Mouse (Mus musculus) limb, embryonic 13.5 days (tissue): ENCODE results near the gene Cpvl. TPM values are rescaled to one million over a fixed set of nuclear protein-coding genes. Genes with fewer than 3 reads are reported as not detected.

Source experiments
- ATAC-seq: fragments of 200-750 bp; cut with Nextera tagmentation; 2 replicates; pipeline ENCODE4 v1.8.0; 2017; ENCODE audit warnings: low read depth, moderate number of reproducible peaks, moderate TSS enrichment; ENCODE audit not compliant: low FRiP score
- H3K27ac ChIP-seq: fragments of 300-500 bp; sonication (generic); 2 replicates; pipeline ENCODE4 v1.5.1; 2015; ENCODE audit warnings: inconsistent platforms, mild to moderate bottlenecking, moderate library complexity
- H3K27me3 ChIP-seq: fragments of 300-500 bp; sonication (generic); 2 replicates; pipeline ENCODE4 v1.6.1; 2015; ENCODE audit warnings: mild to moderate bottlenecking, inconsistent platforms
- H3K36me3 ChIP-seq: fragments of 300-500 bp; sonication (generic); 2 replicates; pipeline ENCODE4 v1.6.1; 2015; ENCODE audit warnings: inconsistent platforms, mild to moderate bottlenecking, moderate library complexity
- H3K4me1 ChIP-seq: fragments of 300-500 bp; sonication (generic); 2 replicates; pipeline ENCODE4 v1.6.1; 2015; ENCODE audit warnings: inconsistent platforms
- H3K4me2 ChIP-seq: fragments of 300-500 bp; sonication (generic); replicated peaks from 2 replicates; pipeline ENCODE4 v1.6.1; 2015; ENCODE audit warnings: inconsistent platforms, mild to moderate bottlenecking, moderate library complexity
- H3K4me3 ChIP-seq: fragments of 300-500 bp; sonication (generic); 2 replicates; pipeline ENCODE4 v1.5.1; 2015; ENCODE audit warnings: moderate library complexity, mild to moderate bottlenecking, inconsistent platforms
- H3K9ac ChIP-seq: fragments of 300-500 bp; sonication (generic); 2 replicates; pipeline ENCODE4 v1.6.1; 2015; ENCODE audit warnings: mild to moderate bottlenecking, inconsistent platforms
- H3K9me3 ChIP-seq: fragments of 300-500 bp; sonication (generic); 2 replicates; pipeline ENCODE4 v1.6.1; 2016; ENCODE audit warnings: inconsistent platforms
- WGBS: fragments of 180-500 bp; shearing (Covaris S2); methylation state at CpG from one replicate; pipeline ENCODE4 v1.1.7; 2015; 5-methylcytosine and 5-hydroxymethylcytosine counted together
- polyA plus RNA-seq: library from polyadenylated mRNA; unstranded; fragments of >200 nt; fragmentation: Nextera tagmentation; extraction: Ambion mirVana; gene quantifications from 2 replicates; pipeline ENCODE4 v1.2.1, GENCODE M21; 2015

The Cpvl gene
- polyA plus RNA-seq, 1 experiment from 2014 or later, result 0.88 TPM

GRCm38 (mm10) chr6:53992386-53992785, 13.9 kb upstream of the Cpvl start:
- 69% methylated on average over 3 of the region's 3 CpGs for WGBS
- no peaks in the 10 kb centered on the region for H3K27me3 ChIP-seq
- no peak overlapping the region for H3K4me2 ChIP-seq
- no peak overlapping the region for H3K27ac ChIP-seq
- no peak overlapping the region for H3K9ac ChIP-seq
- no peak overlapping the region for H3K4me3 ChIP-seq
- peaks cover 11% of the 10 kb centered on the region for H3K9me3 ChIP-seq
- H3K36me3 ChIP-seq, result no peaks in the 10 kb centered on the region
- no peak for ATAC-seq
- peaks cover 5% of the 10 kb centered on the region; the same call in 1 of the 2 replicates for H3K4me1 ChIP-seq

GRCm38 (mm10) chr6:53987235-53987634, 8.8 kb upstream of the Cpvl start:
- H3K36me3 ChIP-seq, result no peaks in the 10 kb centered on the region
- 69% methylated on average over 3 of the region's 3 CpGs for WGBS
- no peak overlapping the region for H3K4me2 ChIP-seq
- H3K4me3 ChIP-seq, result no peak overlapping the region
- no peak overlapping the region for H3K9ac ChIP-seq
- no peak overlapping the region for H3K27ac ChIP-seq
- ATAC-seq, result no peak
- peaks cover 7% of the 10 kb centered on the region for H3K4me1 ChIP-seq
- 0 out of 2 replicates have a peak, but pooled peaks cover 5% of the 10 kb centered on the region for H3K27me3 ChIP-seq
- H3K9me3 ChIP-seq, result no peaks in the 10 kb centered on the region

- Histone ChIP-seq H3K9ac (no peak overlapping the region), H3K4me1 (peaks cover 12% of the 10 kb centered on the region), H3K4me2 (no peak overlapping the region), H3K27ac (no peak overlapping the region), H3K36me3 (no peaks in the 10 kb centered on the region), H3K27me3 (0 out of 2 replicates have a peak, but pooled peaks cover 5% of the 10 kb centered on the region), H3K9me3 (no peaks in the 10 kb centered on the region), H3K4me3 (no peak overlapping the region)
- 77% methylated on average over 14 of the region's 14 CpGs for WGBS
- no peak for ATAC-seq
These were observed 8.0 kb upstream of the Cpvl start for GRCm38 (mm10) chr6:53986273-53986985.

- ATAC-seq, result no peak
These were observed 5.3 kb upstream of the Cpvl start for GRCm38 (mm10) chr6:53983820-53984219.

GRCm38 (mm10) chr6:53982612-53983011, 4.1 kb upstream of the Cpvl start:
- no peak overlapping the region for H3K27ac ChIP-seq
- H3K36me3 ChIP-seq, result no peaks in the 10 kb centered on the region

More at GRCm38 (mm10) chr6:53983820-53984219, 5.3 kb upstream of the Cpvl start:
- Histone ChIP-seq H3K4me3 (no peak overlapping the region), H3K27ac (no peak overlapping the region), H3K4me2 (no peak overlapping the region), H3K9ac (no peak overlapping the region), H3K27me3 (0 out of 2 replicates have a peak, but pooled peaks cover 5% of the 10 kb centered on the region), H3K4me1 (peaks cover 12% of the 10 kb centered on the region), H3K36me3 (no peaks in the 10 kb centered on the region), H3K9me3 (no peaks in the 10 kb centered on the region)
- 71% methylated on average over 6 of the region's 6 CpGs for WGBS

GRCm38 (mm10) chr6:53982047-53982600, 3.7 kb upstream of the Cpvl start:
- Histone ChIP-seq H3K36me3 (no peaks in the 10 kb centered on the region), H3K27ac (no peak overlapping the region), H3K9ac (no peak overlapping the region), H3K4me3 (no peak overlapping the region), H3K27me3 (0 out of 2 replicates have a peak, but pooled peaks cover 5% of the 10 kb centered on the region), H3K9me3 (no peaks in the 10 kb centered on the region), H3K4me1 (peaks cover 12% of the 10 kb centered on the region), H3K4me2 (no peak overlapping the region)
- ATAC-seq, result no peak
- 46% methylated on average over 9 of the region's 9 CpGs for WGBS

More at GRCm38 (mm10) chr6:53982612-53983011, 4.1 kb upstream of the Cpvl start:
- Histone ChIP-seq H3K4me2 (no peak overlapping the region), H3K9ac (no peak overlapping the region), H3K4me1 (peaks cover 12% of the 10 kb centered on the region), H3K9me3 (no peaks in the 10 kb centered on the region), H3K27me3 (0 out of 2 replicates have a peak, but pooled peaks cover 5% of the 10 kb centered on the region), H3K4me3 (no peak overlapping the region)
- no peak for ATAC-seq
- WGBS, result 26% methylated on average over 4 of the region's 4 CpGs

- no peaks in the 10 kb centered on the region for H3K36me3 ChIP-seq
- no peak overlapping the region for H3K4me2 ChIP-seq
- H3K27ac ChIP-seq, result no peak overlapping the region
- WGBS, result 85% methylated on average over 15 of the region's 15 CpGs
- H3K9me3 ChIP-seq, result no peaks in the 10 kb centered on the region
- H3K27me3 ChIP-seq, result 0 out of 2 replicates have a peak, but pooled peaks cover 3% of the 10 kb centered on the region
- H3K4me1 ChIP-seq, result peaks cover 12% of the 10 kb centered on the region
- ATAC-seq, result no peak
- H3K4me3 ChIP-seq, result no peak overlapping the region
- no peak overlapping the region for H3K9ac ChIP-seq
These were observed 2.5 kb upstream of the Cpvl start for GRCm38 (mm10) chr6:53980817-53981480.

GRCm38 (mm10) chr6:53974040-53974439, 4.4 kb downstream of the Cpvl start:
- WGBS, result 66% methylated on average over 1 of the region's 1 CpGs
- no peak for ATAC-seq
- Histone ChIP-seq H3K4me2 (no peak overlapping the region), H3K9me3 (0 out of 2 replicates have a peak, but pooled peaks cover 3% of the 10 kb centered on the region), H3K27me3 (no peaks in the 10 kb centered on the region), H3K4me1 (peaks cover 4% of the 10 kb centered on the region), H3K4me3 (no peak overlapping the region), H3K27ac (no peak overlapping the region), H3K36me3 (no peaks in the 10 kb centered on the region), H3K9ac (no peak overlapping the region)

- 0 out of 2 replicates have a peak, but pooled peaks cover 3% of the 10 kb centered on the region for H3K9me3 ChIP-seq
- 60% methylated on average over 5 of the region's 5 CpGs for WGBS
- ATAC-seq, result no peak
- H3K4me3 ChIP-seq, result no peak overlapping the region
- no peak overlapping the region for H3K9ac ChIP-seq
- H3K4me2 ChIP-seq, result no peak overlapping the region
- no peaks in the 10 kb centered on the region for H3K27me3 ChIP-seq
- H3K27ac ChIP-seq, result no peak overlapping the region
- peaks cover 4% of the 10 kb centered on the region for H3K4me1 ChIP-seq
- H3K36me3 ChIP-seq, result no peaks in the 10 kb centered on the region
These were observed 5.0 kb downstream of the Cpvl start for GRCm38 (mm10) chr6:53973468-53973867.

GRCm38 (mm10) chr6:53972238-53972743, 6.2 kb downstream of the Cpvl start:
- Histone ChIP-seq H3K9me3 (0 out of 2 replicates have a peak, but pooled peaks cover 3% of the 10 kb centered on the region), H3K27me3 (no peaks in the 10 kb centered on the region), H3K4me2 (no peak overlapping the region), H3K27ac (no peak overlapping the region), H3K9ac (no peak overlapping the region), H3K36me3 (no peaks in the 10 kb centered on the region), H3K4me1 (peaks cover 4% of the 10 kb centered on the region), H3K4me3 (no peak overlapping the region)
- WGBS, result 78% methylated on average over 12 of the region's 12 CpGs
- ATAC-seq, result no peak

GRCm38 (mm10) chr6:53971729-53972128, 6.7 kb downstream of the Cpvl start:
- WGBS, result 62% methylated on average over 3 of the region's 3 CpGs
- no peak for ATAC-seq
- H3K9me3 ChIP-seq, result 0 out of 2 replicates have a peak, but pooled peaks cover 3% of the 10 kb centered on the region
- H3K27me3 ChIP-seq, result no peaks in the 10 kb centered on the region
- no peaks in the 10 kb centered on the region for H3K36me3 ChIP-seq
- peaks cover 4% of the 10 kb centered on the region for H3K4me1 ChIP-seq
- H3K4me2 ChIP-seq, result no peak overlapping the region
- H3K27ac ChIP-seq, result no peak overlapping the region
- no peak overlapping the region for H3K9ac ChIP-seq
- no peak overlapping the region for H3K4me3 ChIP-seq

GRCm38 (mm10) chr6:53969081-53969480, 9.4 kb downstream of the Cpvl start:
- 87% methylated on average over 10 of the region's 10 CpGs for WGBS
- no peak overlapping the region for H3K27ac ChIP-seq
- H3K4me2 ChIP-seq, result no peak overlapping the region
- H3K4me3 ChIP-seq, result no peak overlapping the region
- H3K4me1 ChIP-seq, result peaks cover 17% of the 10 kb centered on the region
- H3K9ac ChIP-seq, result no peak overlapping the region
- H3K9me3 ChIP-seq, result 0 out of 2 replicates have a peak, but pooled peaks cover 3% of the 10 kb centered on the region
- H3K27me3 ChIP-seq, result no peaks in the 10 kb centered on the region
- no peaks in the 10 kb centered on the region for H3K36me3 ChIP-seq
- ATAC-seq, result no peak
